Mouse (Mus musculus) CH12.LX (cell line): ENCODE measurements around the gene Sesn2. TPM values are rescaled to one million over a fixed set of nuclear protein-coding genes. Genes with fewer than 3 reads are reported as not detected.
A peak's percentile ranks its signal among the peaks of the same experiment; 100 is the strongest.

ENCODE experiments used
- DNase-seq: peaks from one replicate; pipeline ENCODE4 v3.0.0-alpha.2; 2013; ENCODE audit errors: extremely low read depth
- H3K27ac ChIP-seq: 2 replicates; pipeline ENCODE4 v1.5.1; 2012; ENCODE audit warnings: low read depth, mild to moderate bottlenecking, control low read depth, moderate library complexity; ENCODE audit not compliant: insufficient read depth
- H3K27me3 ChIP-seq: replicated peaks from 2 replicates; pipeline ENCODE3; 2012; ENCODE audit warnings: inconsistent platforms
- H3K36me3 ChIP-seq, 2 experiments: replicated peaks in 1 of 2; 2 replicates each; pipeline versions ENCODE3 to v1.6.1; 2012; ENCODE audit warnings: inconsistent platforms in 1 of 2, low read length in 1 of 2, mild to moderate bottlenecking in 1 of 2, mixed read lengths in 1 of 2, moderate library complexity in 1 of 2; ENCODE audit not compliant: control insufficient read depth in 1 of 2, insufficient read depth in 1 of 2
- H3K4me1 ChIP-seq, 2 experiments: 2 replicates each; pipeline ENCODE4 v1.6.1; 2012; ENCODE audit warnings: inconsistent platforms in 1 of 2, moderate library complexity in 1 of 2; ENCODE audit not compliant: insufficient read depth in 2 of 2, control insufficient read depth in 1 of 2
- H3K4me2 ChIP-seq: 2 replicates; pipeline ENCODE4 v1.6.1; 2012; ENCODE audit warnings: low read depth, mild to moderate bottlenecking, control low read depth; ENCODE audit not compliant: poor library complexity, insufficient read depth, severe bottlenecking
- H3K4me3 ChIP-seq, 3 experiments: fragments of 150-350 bp in 1 of 3; sonication (generic) in 1 of 3; replicated peaks in 1 of 3; 2 replicates each; pipeline versions ENCODE3 to v1.5.1; 2011 to 2012; ENCODE audit warnings: low read depth in 2 of 3, low read length in 2 of 3, mild to moderate bottlenecking in 2 of 3, moderate library complexity in 2 of 3, control low read depth in 1 of 3, improper control_type of control experiment in 1 of 3, inconsistent platforms in 1 of 3, mixed read lengths in 1 of 3; ENCODE audit not compliant: poor library complexity in 1 of 3
- H3K79me2 ChIP-seq: replicated peaks from 2 replicates; pipeline ENCODE4 v1.6.1; 2012; ENCODE audit warnings: mild to moderate bottlenecking, moderate library complexity; ENCODE audit not compliant: control insufficient read depth, poor library complexity, insufficient read depth, severe bottlenecking; ENCODE audit errors: extremely low read depth
- H3K9ac ChIP-seq: 2 replicates; pipeline ENCODE4 v1.6.1; 2012; ENCODE audit warnings: low read depth, mild to moderate bottlenecking, control low read depth, moderate library complexity; ENCODE audit not compliant: insufficient read depth
- H3K9me3 ChIP-seq: replicated peaks from 2 replicates; pipeline ENCODE3; 2012; ENCODE audit warnings: low read length, inconsistent platforms, mixed read lengths
- CHD1 ChIP-seq: IDR thresholded peaks from 2 replicates; pipeline ENCODE4 v1.6.1; 2012; ENCODE audit warnings: low read depth, low read length, improper control_type of control experiment, inconsistent platforms
- CHD2 ChIP-seq: IDR thresholded peaks from 2 replicates; pipeline ENCODE4 v1.6.1; 2011; ENCODE audit warnings: low read length, improper control_type of control experiment
- CTCF ChIP-seq, 2 experiments: IDR thresholded peaks in 1 of 2; conservative IDR thresholded peaks in 1 of 2; 2 replicates each; pipeline ENCODE4 v1.5.1; 2011 to 2012; ENCODE audit warnings: low read depth in 2 of 2, low read length in 2 of 2, improper control_type of control experiment in 1 of 2, inconsistent platforms in 1 of 2, mild to moderate bottlenecking in 1 of 2, moderate library complexity in 1 of 2
- E2F4 ChIP-seq: IDR thresholded peaks from 2 replicates; pipeline ENCODE4 v1.6.1; 2011; ENCODE audit warnings: low read depth, low read length, improper control_type of control experiment; ENCODE audit not compliant: insufficient replicate concordance
- EP300 ChIP-seq: IDR thresholded peaks from 2 replicates; pipeline ENCODE4 v1.6.1; 2011; ENCODE audit warnings: low read length, improper control_type of control experiment
- ETS1 ChIP-seq: conservative IDR thresholded peaks from 2 replicates; pipeline ENCODE4 v1.6.1; 2012; ENCODE audit warnings: low read depth, mild to moderate bottlenecking, inconsistent platforms, low read length, improper control_type of control experiment, moderate library complexity
- GABPA ChIP-seq: IDR thresholded peaks from 2 replicates; pipeline ENCODE4 v1.6.1; 2012; ENCODE audit warnings: low read depth, low read length, improper control_type of control experiment, inconsistent platforms; ENCODE audit not compliant: insufficient replicate concordance
- JUN ChIP-seq: IDR thresholded peaks from 2 replicates; pipeline ENCODE4 v1.6.1; 2011; ENCODE audit warnings: low read depth, mild to moderate bottlenecking, low read length, improper control_type of control experiment, moderate library complexity; ENCODE audit not compliant: insufficient read depth
- JUND ChIP-seq: conservative IDR thresholded peaks from 2 replicates; pipeline ENCODE4 v1.6.1; 2011; ENCODE audit warnings: low read depth, low read length, improper control_type of control experiment
- KAT2A ChIP-seq: IDR thresholded peaks from 2 replicates; pipeline ENCODE4 v1.6.1; 2012; ENCODE audit warnings: low read length, improper control_type of control experiment, inconsistent platforms; ENCODE audit not compliant: insufficient replicate concordance
- MAFK ChIP-seq: IDR thresholded peaks from 2 replicates; pipeline ENCODE4 v1.6.1; 2011; ENCODE audit warnings: low read length, improper control_type of control experiment; ENCODE audit not compliant: insufficient replicate concordance
- MAX ChIP-seq: IDR thresholded peaks from 2 replicates; pipeline ENCODE4 v1.6.1; 2011; ENCODE audit warnings: low read length, improper control_type of control experiment
- MEF2A ChIP-seq: IDR thresholded peaks from 2 replicates; pipeline ENCODE4 v1.6.1; 2014; ENCODE audit warnings: low read depth, mild to moderate bottlenecking, inconsistent platforms, low read length, improper control_type of control experiment, borderline replicate concordance
- NELFE ChIP-seq: IDR thresholded peaks from 2 replicates; pipeline ENCODE4 v1.6.1; 2011; ENCODE audit warnings: low read depth, low read length, improper control_type of control experiment
- PAX5 ChIP-seq: IDR thresholded peaks from 2 replicates; pipeline ENCODE4 v1.6.1; 2012; ENCODE audit warnings: low read length, inconsistent platforms, mixed read lengths
- POLR2A ChIP-seq: IDR thresholded peaks from 2 replicates; pipeline ENCODE4 v1.6.1; 2011; ENCODE audit warnings: low read depth, mild to moderate bottlenecking, improper control_type of control experiment, low read length
- RCOR1 ChIP-seq: conservative IDR thresholded peaks from 2 replicates; pipeline ENCODE4 v1.6.1; 2012; ENCODE audit warnings: low read depth, mild to moderate bottlenecking, inconsistent platforms, low read length, improper control_type of control experiment
- TBP ChIP-seq: conservative IDR thresholded peaks from 2 replicates; pipeline ENCODE4 v1.6.1; 2011; ENCODE audit warnings: low read depth, low read length, improper control_type of control experiment
- ZKSCAN1 ChIP-seq: IDR thresholded peaks from 2 replicates; pipeline ENCODE4 v1.6.1; 2012; ENCODE audit warnings: low read depth, inconsistent platforms, low read length, improper control_type of control experiment, borderline replicate concordance
- ZNF384 ChIP-seq: IDR thresholded peaks from 2 replicates; pipeline ENCODE4 v1.6.1; 2012; ENCODE audit warnings: low read depth, low read length, improper control_type of control experiment, inconsistent platforms
- dilution Hi-C: fragments of 300-500 bp; cut with MboI; formaldehyde crosslinking; loops from 2 replicates; pipeline ENCODE4 v1.14.3; 2020; ENCODE audit warnings: low sequenced_read_pairs; ENCODE audit not compliant: extremely low pct_unique_long_range_greater_than_20kb, extremely low pct_ligation_motif_present
- in situ Hi-C: fragments of 300-500 bp; cut with MboI; formaldehyde crosslinking; loops from 3 replicates; pipeline ENCODE4 v1.14.3; 2019; ENCODE audit warnings: low sequenced_read_pairs, low pct_ligation_motif_present, low pct_unique_long_range_greater_than_20kb, mixed read lengths
- polyA plus RNA-seq: library from polyadenylated mRNA; unstranded; fragments of >175 nt; gene quantifications from 2 replicates; pipeline ENCODE4 v1.2.1, GENCODE M21; 2012; ENCODE audit warnings: low read depth; ENCODE audit not compliant: insufficient read length
- total RNA-seq, 2 experiments: library from RNA; depleted of rRNA; stranded (reverse); fragments of 300-350 nt in 1 of 2; fragments of >200 nt in 1 of 2; gene quantifications; 2 replicates each; pipeline ENCODE4 v1.2.3; 2012 to 2014

Sesn2 gene
- total and polyA plus RNA-seq, 3 experiments = 35.6 to 68.1 (median 40.1) TPM

- Histone ChIP-seq H3K4me1 (peaks cover 0 to 2% of the 10 kb centered on the region in 2 experiments; a peak in 1 of 4 replicates), H3K9me3 (no peaks in the 10 kb centered on the region), H3K9ac (no peak overlapping the region), H3K79me2 (no peaks in the 10 kb centered on the region), H3K27ac (no peak overlapping the region), H3K36me3 (no peaks in the 10 kb centered on the region), H3K4me2 (no peak overlapping the region), H3K4me3 (no peak overlapping the region), H3K27me3 (no peaks in the 10 kb centered on the region)
- DNase-seq = no peak
- in situ Hi-C loops = loop anchor here (25.0 kb wide), 2 partner anchors 207 to 432 kb away; partner anchors contain the start of genes Epb41 and Rab42
- dilution Hi-C loops = no loop called here
- TF ChIP-seq E2F4 = no peak
- no peak for TF ChIP-seq ZKSCAN1
- no peak for TF ChIP-seq GABPA
- TF ChIP-seq TBP = peak; percentile 91
Observed at GRCm38 (mm10) chr4:132519188-132519587, 8.9 kb upstream of the Sesn2 start.

GRCm38 (mm10) chr4:132518066-132518465 lies 7.8 kb upstream of the Sesn2 start:
- H3K4me2 ChIP-seq = no peak overlapping the region
- in situ Hi-C loops = loop anchor here (25.0 kb wide), 2 partner anchors 206 to 431 kb away; partner anchors contain the start of genes Epb41 and Rab42
- no peaks in the 10 kb centered on the region for H3K36me3 ChIP-seq
- no peak for TF ChIP-seq RCOR1
- no peak for TF ChIP-seq ETS1
- no peak for TF ChIP-seq JUN
- TF ChIP-seq KAT2A = no peak
- no peak for TF ChIP-seq MEF2A
- TF ChIP-seq PAX5 = no peak
- TF ChIP-seq EP300 = no peak
- TF ChIP-seq MAX = no peak
- no peak for TF ChIP-seq CHD1
- no peak for TF ChIP-seq JUND
- TF ChIP-seq CTCF (conservative IDR thresholded peaks at IDR 0.05 in 1 of 2, IDR thresholded peaks at IDR 0.05 in 1 of 2; ENCODE audit: low read depth in 2 of 2, low read length in 2 of 2) = no peak
- no peak for TF ChIP-seq E2F4
- no peak for TF ChIP-seq ZNF384
- no peak for TF ChIP-seq POLR2A
- TF ChIP-seq NELFE = no peak
- no peak for TF ChIP-seq CHD2
- no peak for TF ChIP-seq MAFK
- TF ChIP-seq, all 38 proteins: peak for 0
- Histone ChIP-seq H3K27me3 (no peaks in the 10 kb centered on the region), H3K9me3 (no peaks in the 10 kb centered on the region), H3K4me3 (no peak overlapping the region), H3K79me2 (no peaks in the 10 kb centered on the region), H3K9ac (no peak overlapping the region), H3K4me1 (peaks cover 0 to 10% of the 10 kb centered on the region in 2 experiments; a peak in 2 of 4 replicates), H3K27ac (no peak overlapping the region)
- dilution Hi-C loops = no loop called here
- no peak for DNase-seq
